ENCODE assay signal across 8 mouse cellular contexts in genomic region chr5:116453401-116453851, GRCm38 (mm10). TPM values are rescaled to one million over a fixed set of nuclear protein-coding genes. Genes with fewer than 3 reads are reported as not detected.
DNase-seq lines count a peak whose midpoint lies in the region; ATAC-seq and TF ChIP-seq lines count a peak whose summit lies in the region.

No protein-coding gene starts in this region.

- no peaks in the 10 kb centered on the region for H3K79me2 ChIP-seq in liver, adult 2 months (ENCODE audit: control insufficient read depth, insufficient read depth, low read length)
- no peaks in the 10 kb centered on the region for H3K79me2 ChIP-seq in myocyte (ENCODE audit: control insufficient read depth, insufficient read depth)

- H3K4me1 ChIP-seq in forebrain, embryonic 10.5 days = peaks cover 22% of the 10 kb centered on the region
- peaks cover 18% of the 10 kb centered on the region for H3K4me1 ChIP-seq in forebrain, embryonic 15.5 days
- peaks cover 9% of the 10 kb centered on the region; the same call in 1 of the 2 replicates for H3K4me1 ChIP-seq in hindbrain, embryonic 16.5 days (ENCODE audit: control insufficient read depth, insufficient read depth, low read depth, low read length)
- H3K4me1 ChIP-seq in liver, adult 2 months (ENCODE audit: control insufficient read depth, insufficient read depth, low read length) = no peaks in the 10 kb centered on the region; the same call in 1 of the 2 replicates

- H3K4me3 ChIP-seq in forebrain, embryonic 10.5 days = peak overlapping the region; percentile 40
- H3K4me3 ChIP-seq in forebrain, embryonic 15.5 days = no peak overlapping the region
- H3K4me3 ChIP-seq in hindbrain, embryonic 16.5 days (ENCODE audit: low read length) = peak overlapping the region; percentile 9; the same call in 1 of the 2 replicates
- peak overlapping the region; percentile 29; the same call in 1 of the 2 replicates for H3K4me3 ChIP-seq in liver, adult 2 months (ENCODE audit: insufficient read depth, low read depth, low read length)
- H3K4me3 ChIP-seq in myocyte = no peak overlapping the region

- 3% methylated on average over 27 of the region's 27 CpGs for WGBS in forebrain, embryonic 10.5 days
- WGBS in forebrain, embryonic 15.5 days = 6% methylated on average over 27 of the region's 27 CpGs
- WGBS in hindbrain, embryonic 16.5 days = 6% methylated on average over 27 of the region's 27 CpGs
- 3% methylated on average over 27 of the region's 27 CpGs for WGBS in liver, adult 2 months

- no peak for ATAC-seq in forebrain, embryonic 15.5 days (replicated peaks)
- ATAC-seq in hindbrain, embryonic 16.5 days = 0 out of 2 replicates have a peak, but pooled peaks have one; percentile 11

- H3K4me2 ChIP-seq in forebrain, embryonic 15.5 days (replicated peaks) = no peak overlapping the region
- H3K4me2 ChIP-seq in hindbrain, embryonic 16.5 days (ENCODE audit: low read length) = peak overlapping the region; percentile 52
- H3K4me2 ChIP-seq in myocyte (ENCODE audit: low read depth) = peak overlapping the region; percentile 33

- DNase-seq in forebrain, embryonic 10.5 days (ENCODE audit: extremely low spot score, low spot score) = peak; percentile 65
- DNase-seq in cerebellum, postnatal 25 days = peak; percentile 70 to 80
- peak; percentile 36 for DNase-seq in gastrocnemius, postnatal 25 days
- DNase-seq in liver, adult 2 months (ENCODE audit: extremely low read depth, low read depth, low spot score) = peak; percentile 30
- DNase-seq in urinary bladder, adult 2 months (ENCODE audit: low spot score) = peak; percentile 49

- peaks cover 6% of the 10 kb centered on the region for H3K36me3 ChIP-seq in forebrain, embryonic 10.5 days (replicated peaks)
- peaks cover 17% of the 10 kb centered on the region for H3K36me3 ChIP-seq in forebrain, embryonic 15.5 days
- no peaks in the 10 kb centered on the region for H3K36me3 ChIP-seq in hindbrain, embryonic 16.5 days (ENCODE audit: control insufficient read depth, insufficient read depth, low read length)
- no peaks in the 10 kb centered on the region for H3K36me3 ChIP-seq in liver, adult 2 months (ENCODE audit: control insufficient read depth, insufficient read depth, low read length)
- H3K36me3 ChIP-seq in myocyte (ENCODE audit: control insufficient read depth, insufficient read depth) = no peaks in the 10 kb centered on the region

- H3ac ChIP-seq in myocyte (ENCODE audit: control insufficient read depth, insufficient read length) = no peak overlapping the region

- no peak overlapping the region for H3K27ac ChIP-seq in forebrain, embryonic 10.5 days
- no peak overlapping the region for H3K27ac ChIP-seq in forebrain, embryonic 15.5 days (replicated peaks)
- H3K27ac ChIP-seq in hindbrain, embryonic 16.5 days (ENCODE audit: low read depth, low read length) = no peak overlapping the region
- no peak overlapping the region for H3K27ac ChIP-seq in liver, adult 2 months (replicated peaks; ENCODE audit: insufficient read depth, low read depth, low read length)

- TF ChIP-seq POLR2A in liver, adult 2 months (IDR thresholded peaks at IDR 0.05; ENCODE audit: extremely low read depth, insufficient read depth, low read length) = no peak
- TF ChIP-seq POLR2A in myocyte (IDR thresholded peaks at IDR 0.05; ENCODE audit: insufficient read length, low read depth) = no peak

- no peak overlapping the region for H3K9ac ChIP-seq in forebrain, embryonic 15.5 days (replicated peaks)
- H3K9ac ChIP-seq in hindbrain, embryonic 16.5 days (ENCODE audit: low read depth, low read length) = peak overlapping the region; percentile 43
- peak overlapping the region; percentile 52 for H3K9ac ChIP-seq in liver, adult 2 months (ENCODE audit: low read depth, low read length)

- no peaks in the 10 kb centered on the region for H3K9me3 ChIP-seq in forebrain, embryonic 10.5 days
- no peaks in the 10 kb centered on the region for H3K9me3 ChIP-seq in forebrain, embryonic 15.5 days
- H3K9me3 ChIP-seq in hindbrain, embryonic 16.5 days (ENCODE audit: control insufficient read depth, low read length) = no peaks in the 10 kb centered on the region

- peaks cover 84% of the 10 kb centered on the region for H3K27me3 ChIP-seq in forebrain, embryonic 10.5 days (ENCODE audit: poor library complexity, severe bottlenecking)
- H3K27me3 ChIP-seq in forebrain, embryonic 15.5 days = no peaks in the 10 kb centered on the region
- no peaks in the 10 kb centered on the region for H3K27me3 ChIP-seq in hindbrain, embryonic 16.5 days (replicated peaks; ENCODE audit: control insufficient read depth, insufficient read depth, low read length)
- H3K27me3 ChIP-seq in liver, adult 2 months (ENCODE audit: control insufficient read depth, insufficient read depth, low read length) = no peaks in the 10 kb centered on the region
- no peaks in the 10 kb centered on the region for H3K27me3 ChIP-seq in myocyte (ENCODE audit: control insufficient read depth, insufficient read depth, insufficient read length)

- TF ChIP-seq CTCF in liver, adult 2 months (IDR thresholded peaks at IDR 0.05; ENCODE audit: low read depth, low read length) = peak; percentile 79

TF ChIP-seq in myocyte, 11 proteins besides CTCF, POLR2A, EP300 and RAD21:
- TF ChIP-seq REST (IDR thresholded peaks at IDR 0.05; ENCODE audit: insufficient read depth, insufficient read length) = no peak

RNA-seq across cellular contexts. Expression of gene Hspb8, which starts 30.8 kb away (rescaled TPM):
- polyA plus RNA-seq in forebrain, embryonic 10.5 days (2016; fragmentation: Nextera tagmentation; extraction: Ambion mirVana) = 8.5 and 8.6 TPM in 2 replicates
- 5.6 and 5.7 TPM in 2 replicates for polyA plus RNA-seq in forebrain, embryonic 15.5 days (2015; fragmentation: Nextera tagmentation; extraction: Ambion mirVana)
- total RNA-seq in gastrocnemius, postnatal 25 days (2021) = 100 to 1,000 TPM; 216 to 227 TPM
- 8.9 and 9.4 TPM in 2 replicates for polyA plus RNA-seq in hindbrain, embryonic 16.5 days (2015; fragmentation: Nextera tagmentation; extraction: Ambion mirVana)
- total RNA-seq in liver, adult 2 months (2014; rRNA removed) = 149 and 164 TPM in 2 replicates
- 216 and 232 TPM in 2 replicates for polyA plus RNA-seq in liver, adult 2 months (2012; rRNA removed)
- polyA plus RNA-seq in myocyte (2012; fragmentation: generic; extraction: Trizol) = 138 TPM
- 229 and 244 TPM in 2 replicates for polyA plus RNA-seq in urinary bladder, adult 2 months (2012; rRNA removed)

Comparison
In these comparisons a context has a peak if more than half of its experiments do, and no peak if none do; other contexts are left out.
1. H3K4me3 ChIP-seq: peak in forebrain, embryonic 10.5 days (single experiment), hindbrain, embryonic 16.5 days (single experiment) and liver, adult 2 months (single experiment); none in forebrain, embryonic 15.5 days (single experiment) and myocyte (single experiment).
2. RNA of gene Hspb8, which starts 30.8 kb away (polyA plus RNA-seq): 229 to 244 TPM in urinary bladder, adult 2 months, 216 to 232 TPM in liver, adult 2 months and 138 TPM in myocyte (single experiment); 8.9 to 9.4 TPM in hindbrain, embryonic 16.5 days, 8.5 to 8.6 TPM in forebrain, embryonic 10.5 days and 5.6 to 5.7 TPM in forebrain, embryonic 15.5 days; every median in the first group is over 10 times any median in the second.
3. Peak in every context shown above with its lines, with median percentiles within 50 percentile points of each other: DNase-seq.